Mouse (Mus musculus) intestine, embryonic 15.5 days (tissue): Measurements from ENCODE around the gene Abhd17b. TPM values are rescaled to one million over a fixed set of nuclear protein-coding genes. Genes with fewer than 3 reads are reported as not detected.

ENCODE experiments used
- ATAC-seq: fragments of 200-750 bp; cut with Nextera tagmentation; 2 replicates; pipeline ENCODE4 v1.8.0; 2017; ENCODE audit warnings: moderate TSS enrichment, moderate library complexity
- H3K27ac ChIP-seq: fragments of 300-500 bp; sonication (generic); 2 replicates; pipeline ENCODE4 v1.5.1; 2015; ENCODE audit warnings: mild to moderate bottlenecking, inconsistent platforms
- H3K27me3 ChIP-seq: fragments of 300-500 bp; sonication (generic); replicated peaks from 2 replicates; pipeline ENCODE4 v1.6.1; 2015; ENCODE audit warnings: inconsistent platforms
- H3K36me3 ChIP-seq: fragments of 300-500 bp; sonication (generic); 2 replicates; pipeline ENCODE4 v1.6.1; 2015; ENCODE audit warnings: inconsistent platforms
- H3K4me1 ChIP-seq: fragments of 300-500 bp; sonication (generic); replicated peaks from 2 replicates; pipeline ENCODE4 v1.6.1; 2015; ENCODE audit warnings: inconsistent platforms
- H3K4me2 ChIP-seq: fragments of 300-500 bp; sonication (generic); replicated peaks from 2 replicates; pipeline ENCODE4 v1.6.1; 2015; ENCODE audit warnings: mild to moderate bottlenecking, inconsistent platforms
- H3K4me3 ChIP-seq: fragments of 300-500 bp; sonication (generic); replicated peaks from 2 replicates; pipeline ENCODE4 v1.5.1; 2015; ENCODE audit warnings: inconsistent platforms
- H3K9ac ChIP-seq: fragments of 300-500 bp; sonication (generic); 2 replicates; pipeline ENCODE4 v1.6.1; 2015; ENCODE audit warnings: inconsistent platforms
- H3K9me3 ChIP-seq: fragments of 300-500 bp; sonication (generic); 2 replicates; pipeline ENCODE4 v1.6.1; 2016; ENCODE audit warnings: inconsistent platforms
- WGBS: fragments of 180-500 bp; shearing (Covaris S2); methylation state at CpG from one replicate; pipeline ENCODE4 v1.1.7; 2015; 5-methylcytosine and 5-hydroxymethylcytosine counted together
- polyA plus RNA-seq: library from polyadenylated mRNA; unstranded; fragments of >200 nt; fragmentation: Nextera tagmentation; extraction: Ambion mirVana; gene quantifications from 2 replicates; pipeline ENCODE4 v1.2.1, GENCODE M21; 2015

Gene Abhd17b
- polyA plus RNA-seq, 1 experiment from 2014 or later: 26.5 TPM

GRCm38 (mm10) chr19:21660734-21661133, 7.7 kb downstream of the Abhd17b start:
- H3K9ac ChIP-seq: no peak overlapping the region
- no peak overlapping the region for H3K4me2 ChIP-seq
- no peak for ATAC-seq
- no peak overlapping the region for H3K4me3 ChIP-seq
- H3K4me1 ChIP-seq: no peaks in the 10 kb centered on the region
- no peaks in the 10 kb centered on the region for H3K9me3 ChIP-seq
- no peaks in the 10 kb centered on the region for H3K27me3 ChIP-seq
- H3K27ac ChIP-seq: no peak overlapping the region
- H3K36me3 ChIP-seq: no peaks in the 10 kb centered on the region
- WGBS: 82% methylated on average over 1 of the region's 1 CpGs

- WGBS: 76% methylated on average over 4 of the region's 4 CpGs
Measured at GRCm38 (mm10) chr19:21663756-21664456, 10.9 kb downstream of the Abhd17b start.

GRCm38 (mm10) chr19:21669650-21670049, 16.7 kb downstream of the Abhd17b start:
- no peak overlapping the region for H3K4me3 ChIP-seq
- no peaks in the 10 kb centered on the region for H3K9me3 ChIP-seq
- H3K27me3 ChIP-seq: no peaks in the 10 kb centered on the region
- no peaks in the 10 kb centered on the region for H3K36me3 ChIP-seq
- no peak overlapping the region for H3K27ac ChIP-seq
- no peaks in the 10 kb centered on the region for H3K4me1 ChIP-seq
- WGBS: 84% methylated on average over 4 of the region's 4 CpGs
- 0 out of 2 replicates have a peak, but pooled peaks have one; percentile 31 for ATAC-seq
- H3K9ac ChIP-seq: no peak overlapping the region
- no peak overlapping the region for H3K4me2 ChIP-seq

More at GRCm38 (mm10) chr19:21663756-21664456, 10.9 kb downstream of the Abhd17b start:
- Histone ChIP-seq H3K27ac (no peak overlapping the region), H3K4me2 (no peak overlapping the region), H3K9ac (no peak overlapping the region), H3K4me3 (no peak overlapping the region), H3K27me3 (no peaks in the 10 kb centered on the region), H3K36me3 (no peaks in the 10 kb centered on the region), H3K4me1 (no peaks in the 10 kb centered on the region), H3K9me3 (no peaks in the 10 kb centered on the region)
- ATAC-seq: no peak

DNA sequence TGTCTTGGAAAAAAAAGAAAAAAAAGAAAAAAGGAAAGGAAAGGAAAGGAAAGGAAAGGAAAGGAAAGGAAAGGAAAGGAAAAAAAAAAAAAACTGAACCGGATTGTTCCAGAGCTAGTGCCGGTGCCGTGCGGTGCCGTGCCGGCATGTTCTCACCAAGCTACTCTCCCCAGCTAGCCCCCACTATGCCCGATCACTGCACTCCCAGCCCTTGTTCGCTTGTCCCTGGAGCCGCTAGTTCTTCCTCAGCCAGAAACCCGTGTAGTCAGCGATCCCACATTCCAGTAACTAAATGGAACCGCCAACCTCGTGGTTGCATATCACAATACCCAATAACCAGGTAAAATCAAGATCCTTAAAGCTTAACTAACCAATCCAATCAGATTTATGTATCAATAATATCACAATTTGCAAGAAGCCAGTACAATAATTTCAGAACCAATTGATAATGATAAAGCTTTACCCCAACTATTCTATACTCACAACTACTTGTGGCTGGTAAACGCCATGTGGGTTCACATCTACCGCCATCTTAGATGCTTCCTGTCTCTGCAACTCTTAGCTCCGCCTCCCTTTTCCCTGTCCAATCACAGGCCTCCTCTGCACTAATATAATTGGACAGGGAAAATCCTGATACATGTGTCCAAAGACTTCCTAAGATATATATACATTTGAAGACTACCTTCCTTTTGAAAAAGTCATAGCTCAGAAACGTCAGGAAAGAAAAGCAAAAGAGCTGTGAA, 21.5 kb downstream of the Abhd17b start:
- Histone ChIP-seq H3K36me3 (no peaks in the 10 kb centered on the region), H3K27ac (no peak overlapping the region), H3K4me3 (no peak overlapping the region), H3K4me2 (no peak overlapping the region), H3K9me3 (no peaks in the 10 kb centered on the region), H3K27me3 (no peaks in the 10 kb centered on the region), H3K9ac (no peak overlapping the region), H3K4me1 (no peaks in the 10 kb centered on the region)
- 97% methylated on average over 17 of the region's 17 CpGs for WGBS
- ATAC-seq: no peak

DNA sequence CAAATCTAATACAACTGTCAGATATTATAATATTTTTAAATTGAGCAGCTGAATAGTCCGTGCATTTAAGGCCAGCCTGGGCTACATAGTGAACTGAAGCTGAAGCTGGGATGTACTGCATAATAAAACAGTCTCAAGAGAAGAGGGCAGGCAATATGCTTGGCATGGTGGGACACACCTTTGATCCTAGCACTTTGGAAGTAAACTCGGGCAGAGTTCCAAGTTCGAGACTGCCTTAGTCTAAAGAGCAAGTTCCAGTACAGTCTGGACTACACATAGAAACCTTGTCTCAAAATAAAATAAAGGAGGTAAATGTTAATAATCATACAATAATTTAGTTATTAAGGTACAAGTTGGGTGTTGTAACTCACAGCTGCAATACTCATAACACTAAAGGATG, 27.1 kb downstream of the Abhd17b start:
- no peaks in the 10 kb centered on the region for H3K9me3 ChIP-seq
- no peaks in the 10 kb centered on the region for H3K27me3 ChIP-seq
- H3K27ac ChIP-seq: no peak overlapping the region
- H3K4me1 ChIP-seq: no peaks in the 10 kb centered on the region
- no peak for ATAC-seq
- H3K9ac ChIP-seq: no peak overlapping the region
- 91% methylated on average over 3 of the region's 3 CpGs for WGBS
- H3K4me2 ChIP-seq: no peak overlapping the region
- no peak overlapping the region for H3K4me3 ChIP-seq
- peaks cover 5% of the 10 kb centered on the region; the same call in 1 of the 2 replicates for H3K36me3 ChIP-seq

DNA sequence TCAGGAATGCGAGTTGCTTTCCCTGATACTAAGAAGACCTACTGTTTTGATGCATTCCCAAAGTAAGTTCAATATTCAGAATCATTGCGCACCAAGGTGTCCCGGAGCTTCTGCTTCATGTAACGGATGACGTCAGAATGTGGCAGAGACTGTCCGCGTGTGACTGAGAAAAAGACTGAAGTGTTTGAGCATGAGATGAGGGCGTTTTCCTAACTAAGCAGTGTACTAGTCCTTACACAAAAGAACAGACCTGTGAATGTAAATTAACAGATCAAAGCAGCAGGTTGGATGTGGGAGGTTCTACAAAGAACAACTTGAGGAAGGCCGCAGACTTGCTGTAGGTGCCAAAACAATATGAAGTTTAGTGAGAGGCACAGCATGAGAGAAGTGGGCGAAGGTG, 28.0 kb downstream of the Abhd17b start:
- peaks cover 5% of the 10 kb centered on the region; the same call in 1 of the 2 replicates for H3K36me3 ChIP-seq
- H3K4me2 ChIP-seq: no peak overlapping the region
- no peaks in the 10 kb centered on the region for H3K4me1 ChIP-seq
- no peak overlapping the region for H3K27ac ChIP-seq
- no peaks in the 10 kb centered on the region for H3K27me3 ChIP-seq
- ATAC-seq: no peak
- no peak overlapping the region for H3K9ac ChIP-seq
- whole genome bisulfite sequencing: 94% methylated on average over 10 of the region's 10 CpGs
- no peak overlapping the region for H3K4me3 ChIP-seq
- no peaks in the 10 kb centered on the region for H3K9me3 ChIP-seq

- Histone ChIP-seq H3K9ac (no peak overlapping the region), H3K27ac (no peak overlapping the region), H3K4me1 (no peaks in the 10 kb centered on the region), H3K9me3 (no peaks in the 10 kb centered on the region), H3K36me3 (no peaks in the 10 kb centered on the region), H3K27me3 (no peaks in the 10 kb centered on the region), H3K4me2 (no peak overlapping the region), H3K4me3 (no peak overlapping the region)
- WGBS: 68% methylated on average over 3 of the region's 3 CpGs
- ATAC-seq: no peak
Measured at GRCm38 (mm10) chr19:21713260-21714031, 60.5 kb downstream of the Abhd17b start.

DNA sequence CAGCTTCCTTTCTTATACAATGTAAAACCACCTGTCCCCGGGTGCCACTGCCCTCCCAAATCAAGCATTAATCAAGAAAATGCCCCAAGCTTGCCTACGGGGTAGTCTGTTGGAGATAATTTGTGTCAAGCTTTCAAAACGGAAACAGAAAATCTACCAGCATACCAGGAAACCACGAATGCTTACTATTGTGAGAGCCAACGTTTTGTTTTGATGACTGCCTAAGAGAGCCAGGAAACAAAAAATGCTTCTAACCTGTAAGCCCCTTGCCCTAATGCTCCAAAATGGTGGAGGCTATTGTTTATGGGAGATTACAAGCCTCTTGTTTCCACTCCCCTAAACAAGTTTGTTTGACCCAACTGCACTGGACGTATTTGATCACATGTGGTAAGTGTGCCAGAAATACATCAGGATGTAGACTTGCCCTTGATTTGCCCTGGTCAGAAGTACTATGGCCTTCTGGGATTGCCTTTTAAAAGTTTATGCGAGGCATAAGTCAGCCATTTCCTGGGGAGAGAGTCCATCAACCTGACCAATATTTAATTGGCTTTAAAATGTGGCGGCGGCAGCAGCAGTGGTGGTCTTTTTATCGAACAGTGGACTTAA, 61.4 kb downstream of the Abhd17b start:
- H3K4me3 ChIP-seq: no peak overlapping the region
- no peak overlapping the region for H3K9ac ChIP-seq
- no peak overlapping the region for H3K4me2 ChIP-seq
- H3K36me3 ChIP-seq: no peaks in the 10 kb centered on the region
- no peaks in the 10 kb centered on the region for H3K9me3 ChIP-seq
- H3K4me1 ChIP-seq: no peaks in the 10 kb centered on the region
- H3K27me3 ChIP-seq: no peaks in the 10 kb centered on the region
- ATAC-seq: no peak
- WGBS: 69% methylated on average over 10 of the region's 10 CpGs
- H3K27ac ChIP-seq: no peak overlapping the region

DNA sequence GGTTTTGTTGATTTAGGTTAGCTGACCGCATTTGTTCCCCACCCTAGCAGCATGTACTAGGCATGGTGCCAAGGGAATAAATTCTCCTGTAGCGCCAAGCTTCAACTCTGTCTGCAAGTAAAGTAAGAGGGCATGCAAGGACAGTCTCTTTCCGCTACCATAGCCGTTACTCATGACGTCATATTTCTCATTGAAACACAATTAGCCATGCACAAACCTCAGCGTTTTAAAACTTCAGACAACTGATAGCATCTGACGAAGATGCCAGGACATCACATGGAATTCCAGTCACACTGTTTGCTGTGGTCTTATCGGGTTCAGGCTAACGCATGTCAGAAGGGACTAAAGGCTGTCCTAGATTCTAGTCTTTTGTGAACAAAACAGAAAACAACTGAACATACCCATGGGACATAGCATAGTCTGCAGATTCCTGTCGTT, 62.0 kb downstream of the Abhd17b start:
- no peaks in the 10 kb centered on the region for H3K27me3 ChIP-seq
- no peak for ATAC-seq
- no peak overlapping the region for H3K4me3 ChIP-seq
- H3K4me2 ChIP-seq: no peak overlapping the region
- no peak overlapping the region for H3K27ac ChIP-seq
- H3K9ac ChIP-seq: no peak overlapping the region
- H3K9me3 ChIP-seq: no peaks in the 10 kb centered on the region
- H3K36me3 ChIP-seq: no peaks in the 10 kb centered on the region
- H3K4me1 ChIP-seq: no peaks in the 10 kb centered on the region
- 70% methylated on average over 10 of the region's 10 CpGs for WGBS

GRCm38 (mm10) chr19:21715515-21715914, 62.5 kb downstream of the Abhd17b start:
- no peaks in the 10 kb centered on the region for H3K36me3 ChIP-seq
- no peaks in the 10 kb centered on the region for H3K27me3 ChIP-seq
- H3K9ac ChIP-seq: no peak overlapping the region
- WGBS: 85% methylated on average over 9 of the region's 9 CpGs
- no peak overlapping the region for H3K4me3 ChIP-seq
- no peak overlapping the region for H3K4me2 ChIP-seq
- no peaks in the 10 kb centered on the region for H3K4me1 ChIP-seq
- no peaks in the 10 kb centered on the region for H3K9me3 ChIP-seq
- no peak for ATAC-seq
- H3K27ac ChIP-seq: no peak overlapping the region

DNA sequence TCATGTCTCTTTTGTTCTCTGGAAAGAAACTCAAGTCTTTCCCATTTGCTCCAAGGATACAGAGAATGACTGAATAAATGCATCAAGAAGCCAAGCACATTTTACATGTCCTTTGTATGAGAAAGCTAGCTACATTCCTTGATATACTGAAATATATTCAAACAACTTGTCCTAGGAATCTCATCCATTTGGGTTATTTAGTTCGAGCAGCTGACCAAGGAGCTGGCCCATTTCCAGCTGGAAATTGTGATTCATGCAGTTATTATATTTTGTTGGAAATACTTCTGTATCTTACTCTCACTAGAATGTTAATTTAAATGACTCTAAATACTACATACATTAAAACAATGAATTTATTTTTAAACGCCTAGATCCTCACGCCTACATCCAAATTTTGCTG, 63.5 kb downstream of the Abhd17b start:
- no peak overlapping the region for H3K27ac ChIP-seq
- no peaks in the 10 kb centered on the region for H3K4me1 ChIP-seq
- H3K9ac ChIP-seq: no peak overlapping the region
- 64% methylated on average over 3 of the region's 3 CpGs for WGBS
- no peak overlapping the region for H3K4me3 ChIP-seq
- H3K9me3 ChIP-seq: no peaks in the 10 kb centered on the region
- ATAC-seq: no peak
- no peak overlapping the region for H3K4me2 ChIP-seq
- H3K27me3 ChIP-seq: no peaks in the 10 kb centered on the region
- no peaks in the 10 kb centered on the region for H3K36me3 ChIP-seq

DNA sequence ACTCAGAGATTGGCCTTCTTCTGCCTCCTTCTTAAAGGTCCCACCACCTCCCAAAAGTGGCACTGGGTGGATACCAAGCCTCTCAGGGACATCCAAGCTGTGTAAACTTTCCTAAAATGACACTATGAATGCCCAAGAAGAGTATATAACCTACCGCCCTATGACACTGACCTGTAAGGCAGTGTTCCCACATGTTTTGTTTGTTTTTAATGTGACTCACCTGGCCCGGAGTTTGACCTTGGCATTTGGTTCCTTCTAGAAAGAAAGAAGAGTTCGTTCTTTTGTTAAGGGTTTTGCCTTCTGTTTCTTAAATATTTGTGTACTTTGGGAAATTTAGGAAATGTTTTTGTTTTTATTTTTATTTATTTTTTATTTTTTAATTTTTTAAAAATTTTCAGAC, 66.2 kb downstream of the Abhd17b start:
- ATAC-seq: no peak
- Histone ChIP-seq H3K4me2 (no peak overlapping the region), H3K9me3 (no peaks in the 10 kb centered on the region), H3K9ac (no peak overlapping the region), H3K4me3 (no peak overlapping the region), H3K36me3 (no peaks in the 10 kb centered on the region), H3K4me1 (no peaks in the 10 kb centered on the region), H3K27me3 (no peaks in the 10 kb centered on the region), H3K27ac (no peak overlapping the region)
- WGBS: 81% methylated on average over 3 of the region's 3 CpGs
